26 mouse cellular contexts compared by ENCODE assay signal in genomic region chr15:31576076-31576475, GRCm38 (mm10).
"Had no signal": no experiment of that assay in that cellular context is flagged by ENCODE, and none has a peak within 500 bp of the region (broad histone marks: within the 10 kb centered on the region; RNA-seq: fewer than 3 reads in every experiment).

No protein-coding gene starts in this region.

- DNase-seq: gastrocnemius, postnatal 14 days; gastrocnemius, postnatal 36 days; heart, adult 11 months; heart, adult 2 months; heart, postnatal 14 days; heart, postnatal 36 days; kidney, adult 11 months; kidney, adult 2 months; kidney, adult 9 months; kidney, postnatal 14 days; kidney, postnatal 36 days; layer of hippocampus, adult 9-11 months; layer of hippocampus, postnatal 36 days; left cerebral cortex, postnatal 4 days had no signal

- H3K4me1 ChIP-seq: heart, embryonic 13.5 days; hindbrain, embryonic 13.5 days; hindbrain, embryonic 15.5 days; kidney, embryonic 15.5 days had no signal

- H3K27me3 ChIP-seq: heart, embryonic 13.5 days; heart, embryonic 15.5 days; hindbrain, embryonic 13.5 days; hindbrain, embryonic 15.5 days; kidney, embryonic 15.5 days; limb, embryonic 13.5 days; limb, embryonic 15.5 days had no signal

- H3K4me3 ChIP-seq: heart, adult 2 months; heart, embryonic 13.5 days; heart, embryonic 15.5 days; hindbrain, embryonic 13.5 days; hindbrain, embryonic 15.5 days; kidney, embryonic 15.5 days; limb, embryonic 13.5 days; limb, embryonic 15.5 days had no signal

- H3K9me3 ChIP-seq: heart, embryonic 13.5 days; heart, embryonic 15.5 days; hindbrain, embryonic 13.5 days; hindbrain, embryonic 15.5 days; kidney, embryonic 15.5 days; limb, embryonic 13.5 days; limb, embryonic 15.5 days had no signal

- H3K27ac ChIP-seq: heart, adult 2 months; heart, embryonic 13.5 days; heart, embryonic 15.5 days; hindbrain, embryonic 13.5 days; hindbrain, embryonic 15.5 days; hindbrain, postnatal 0 days; kidney, embryonic 15.5 days; kidney, postnatal 0 days; limb, embryonic 13.5 days; limb, embryonic 15.5 days had no signal

- H3K9ac ChIP-seq: heart, embryonic 13.5 days; heart, embryonic 15.5 days; hindbrain, embryonic 13.5 days; hindbrain, embryonic 15.5 days; kidney, embryonic 15.5 days; limb, embryonic 13.5 days; limb, embryonic 15.5 days had no signal

- H3K36me3 ChIP-seq: heart, embryonic 13.5 days; heart, embryonic 15.5 days; hindbrain, embryonic 13.5 days; hindbrain, embryonic 15.5 days; kidney, embryonic 15.5 days; limb, embryonic 13.5 days; limb, embryonic 15.5 days had no signal

- H3K4me2 ChIP-seq: heart, embryonic 11.5 days; heart, embryonic 13.5 days; heart, embryonic 15.5 days; hindbrain, embryonic 13.5 days; hindbrain, embryonic 15.5 days; kidney, embryonic 15.5 days; limb, embryonic 13.5 days; limb, embryonic 15.5 days; liver, embryonic 11.5 days had no signal

- ATAC-seq: hindbrain, postnatal 0 days; intestine, embryonic 16.5 days had no signal
